Mouse (Mus musculus): ENCODE data around the gene Hectd4. TPM values are rescaled to one million over a fixed set of nuclear protein-coding genes. Genes with fewer than 3 reads are reported as not detected.
"Not testable (repeated sequence)": the region's sequence is repeated elsewhere in the genome, so short reads cannot be mapped to it uniquely, and the experiment has no call there.

Hectd4 gene
- total RNA-seq (2022) = 10 to 100 TPM; 22.7 to 39.2 (median 29.1) TPM

- peak; percentile 92 for DNase-seq
Observed at GRCm38 (mm10) chr5:121219980-121220731, at the start of gene Hectd4. Gene Hectd4, plus strand, starts transcription at chr5:121220219.

- DNase-seq = no peak
Observed at GRCm38 (mm10) chr5:121172835-121173234, 47.2 kb upstream of the Hectd4 start.

- DNase-seq = no peak
Observed at GRCm38 (mm10) chr5:121179077-121179857, 40.8 kb upstream of the Hectd4 start.

- DNase-seq = no peak
Observed at GRCm38 (mm10) chr5:121183269-121183668, 36.8 kb upstream of the Hectd4 start.

- no peak for DNase-seq
Observed at GRCm38 (mm10) chr5:121184375-121184774, 35.6 kb upstream of the Hectd4 start.

GRCm38 (mm10) chr5:121184945-121185551, 35.0 kb upstream of the Hectd4 start:
- DNase-seq = no peak

- DNase-seq = no peak
Observed at GRCm38 (mm10) chr5:121187580-121188001, 32.4 kb upstream of the Hectd4 start.

GRCm38 (mm10) chr5:121188265-121188664, 31.8 kb upstream of the Hectd4 start:
- no peak for DNase-seq

- DNase-seq = no peak
Observed at GRCm38 (mm10) chr5:121189182-121189581, 30.8 kb upstream of the Hectd4 start.

GRCm38 (mm10) chr5:121190210-121190835, 29.7 kb upstream of the Hectd4 start:
- no peak for DNase-seq

GRCm38 (mm10) chr5:121190836-121191583, 29.0 kb upstream of the Hectd4 start, which contains the start of gene Ptpn11:
Gene Ptpn11, minus strand, starts transcription at chr5:121191397.
- peak; percentile 69 for DNase-seq

- no peak for DNase-seq
Observed at GRCm38 (mm10) chr5:121191584-121191906, 28.5 kb upstream of the Hectd4 start.

- no peak for DNase-seq
Observed at GRCm38 (mm10) chr5:121194173-121194572, 25.8 kb upstream of the Hectd4 start.

- no peak for DNase-seq
Observed at GRCm38 (mm10) chr5:121196764-121197163, 23.3 kb upstream of the Hectd4 start.

GRCm38 (mm10) chr5:121197337-121197736, 22.7 kb upstream of the Hectd4 start:
- DNase-seq = no peak

- DNase-seq = no peak
Observed at GRCm38 (mm10) chr5:121198376-121198775, 21.6 kb upstream of the Hectd4 start.

GRCm38 (mm10) chr5:121201739-121202138, 18.3 kb upstream of the Hectd4 start:
- DNase-seq = no peak

- no peak for DNase-seq
Observed at GRCm38 (mm10) chr5:121202467-121202866, 17.6 kb upstream of the Hectd4 start.

- DNase-seq = peak; percentile 78
Observed at GRCm38 (mm10) chr5:121204132-121205089, 15.6 kb upstream of the Hectd4 start, which contains the start of gene Rpl6. Gene Rpl6, plus strand, starts transcription at chr5:121204481.

GRCm38 (mm10) chr5:121205537-121206130, 14.4 kb upstream of the Hectd4 start:
- DNase-seq = not testable (repeated sequence)
